Mouse (Mus musculus) kidney, postnatal 10 days (tissue): ENCODE measurements around the gene Kcnj12.
A peak's percentile ranks its signal among the peaks of the same experiment; 100 is the strongest.

ENCODE experiments used
- DNase-seq: peaks from one replicate; pipeline ENCODE4 v3.0.0; 2021; ENCODE audit warnings: mixed read lengths

The Kcnj12 gene

DNA sequence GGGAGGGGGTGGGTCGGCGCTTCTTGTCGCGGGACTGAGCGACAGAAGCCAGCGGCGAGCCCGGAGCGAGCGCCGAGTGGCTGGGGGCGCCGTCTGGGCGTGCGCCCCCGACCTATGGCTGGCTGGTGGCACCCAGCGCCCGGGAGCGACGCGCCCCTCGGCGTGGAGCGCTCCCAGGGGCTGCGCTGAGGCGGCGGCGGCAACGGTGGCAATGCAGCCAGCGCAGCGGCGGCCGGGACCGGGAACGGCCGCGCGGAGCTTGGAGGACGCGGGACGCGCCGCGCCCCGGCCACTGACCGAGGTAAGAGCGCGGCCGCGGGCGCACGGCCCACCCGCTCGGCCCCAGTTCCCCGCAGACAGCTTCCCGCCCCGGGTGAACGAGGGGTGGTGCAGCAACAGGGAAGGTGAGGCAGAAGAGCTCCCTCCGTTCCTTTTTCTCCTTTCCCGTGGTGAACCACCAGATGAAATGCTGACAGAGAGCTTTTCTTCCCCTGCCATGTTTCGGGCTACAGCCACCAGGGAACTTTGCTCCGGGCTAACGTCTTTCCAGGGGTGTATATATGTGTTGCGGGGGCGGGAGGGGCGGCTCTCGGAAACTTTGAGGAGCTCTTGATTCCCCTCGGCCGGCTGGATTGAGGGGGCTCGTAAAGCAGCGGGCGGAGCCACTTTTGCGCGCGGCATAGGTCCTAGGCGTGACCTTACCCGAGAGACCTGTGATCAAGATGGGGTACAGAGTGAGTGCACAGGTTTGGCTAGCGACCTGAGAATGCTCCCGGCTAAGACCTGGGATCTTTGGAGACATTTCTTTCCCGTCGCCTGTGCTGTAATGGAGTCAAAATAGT lies at the start of gene Kcnj12:
Gene Kcnj12, plus strand, starts transcription at position 15 of the 842 bp plus-strand sequence.
- peak; percentile 18 for DNase-seq

DNA sequence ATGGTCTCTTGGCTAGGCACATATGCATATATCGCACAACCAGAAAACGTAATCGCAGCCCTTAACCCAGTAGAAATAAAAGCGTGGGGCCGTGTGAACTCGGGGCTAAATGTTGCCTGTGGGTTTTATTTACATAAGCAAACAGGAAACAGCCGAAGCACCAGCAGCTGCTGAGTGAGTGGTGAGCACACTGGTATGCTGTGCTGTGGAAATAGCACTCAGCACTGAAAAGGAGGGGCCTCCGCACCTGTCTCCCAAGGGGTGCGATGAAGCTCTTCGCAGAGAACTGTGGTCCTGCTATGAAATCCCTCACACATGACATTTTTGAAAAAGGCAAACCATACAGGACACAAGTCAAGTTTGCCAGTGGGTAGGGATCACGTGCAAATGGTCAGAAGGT lies 47.3 kb upstream of the Kcnj12 start:
- DNase-seq = no peak

DNA sequence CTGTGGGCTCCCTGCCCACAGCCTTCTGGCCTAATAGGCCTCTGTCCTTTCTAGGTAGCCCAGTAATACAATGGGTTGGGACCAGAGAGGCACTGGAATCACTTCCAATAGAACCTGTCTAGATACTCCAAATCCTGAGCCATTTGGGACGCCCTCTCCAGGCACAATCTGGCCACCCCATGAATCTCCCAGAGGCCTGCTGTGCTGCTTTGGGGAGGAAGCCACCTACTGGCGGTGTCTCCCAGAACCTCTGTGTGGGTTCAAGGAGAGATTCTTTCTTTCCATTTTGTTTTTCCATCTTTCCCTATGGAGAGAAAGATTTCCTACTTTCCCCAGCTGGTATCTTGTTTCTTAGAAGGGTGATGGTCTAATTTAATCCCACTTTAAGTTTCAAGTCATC lies 46.1 kb upstream of the Kcnj12 start:
- no peak for DNase-seq

DNA sequence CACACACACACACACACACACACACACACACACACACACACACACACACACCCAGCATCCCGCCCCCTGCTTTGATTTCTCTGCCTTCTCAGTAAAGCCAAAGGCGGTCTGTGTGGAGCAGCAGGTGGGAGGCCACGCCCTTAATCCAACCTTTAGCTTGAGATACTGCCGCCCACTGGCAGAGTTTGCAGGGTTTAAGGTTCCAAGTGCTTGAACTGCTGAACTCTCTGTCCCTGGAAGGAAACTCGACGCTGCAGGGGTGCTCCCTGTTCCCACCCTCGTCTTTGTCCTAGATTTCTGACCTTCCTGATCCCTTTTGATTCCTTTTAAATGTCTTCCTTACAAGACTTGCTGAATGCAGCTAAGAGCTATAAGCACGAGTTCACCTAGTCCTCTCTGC lies 45.6 kb upstream of the Kcnj12 start:
- DNase-seq = peak; percentile 70

DNA sequence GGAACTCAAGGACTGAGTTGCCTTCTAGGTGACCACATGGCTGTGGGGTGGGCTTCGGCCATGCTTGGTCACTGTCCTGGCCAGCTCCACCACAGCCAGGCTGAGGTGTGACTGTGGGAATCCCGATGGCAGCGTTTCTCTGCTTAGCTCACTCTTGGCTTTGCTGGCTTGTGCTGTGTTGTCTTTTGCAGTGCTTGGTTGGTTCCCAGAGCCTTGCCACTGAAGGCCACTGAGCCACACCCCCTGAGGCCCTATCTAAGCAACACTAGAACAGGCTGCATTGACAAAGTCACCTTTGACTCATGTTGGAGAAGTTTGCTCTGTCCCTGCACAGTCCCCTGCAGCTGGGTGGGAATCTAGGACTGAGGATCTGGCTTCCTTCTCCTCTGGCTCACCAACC lies 45.2 kb upstream of the Kcnj12 start:
- DNase-seq = no peak

DNA sequence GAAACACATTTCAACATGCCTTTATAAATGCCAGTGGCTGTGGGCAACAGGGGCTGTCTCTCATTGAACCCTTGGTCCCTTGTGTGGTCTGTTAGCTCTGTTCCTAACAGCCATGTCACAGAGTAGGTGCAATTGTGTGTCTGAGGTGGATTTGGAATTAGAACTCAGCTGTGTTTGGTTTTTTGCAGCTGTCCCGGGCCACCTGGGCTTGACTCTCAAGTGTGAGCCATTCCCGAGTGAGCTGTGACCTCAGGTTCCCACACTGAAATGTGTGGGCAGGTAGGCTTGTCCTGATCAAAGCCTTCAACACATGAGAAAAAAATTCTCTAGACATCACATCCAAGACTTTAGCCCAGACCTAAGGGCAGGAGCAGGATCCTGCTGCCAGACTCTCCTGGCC lies 43.7 kb upstream of the Kcnj12 start:
- no peak for DNase-seq

DNA sequence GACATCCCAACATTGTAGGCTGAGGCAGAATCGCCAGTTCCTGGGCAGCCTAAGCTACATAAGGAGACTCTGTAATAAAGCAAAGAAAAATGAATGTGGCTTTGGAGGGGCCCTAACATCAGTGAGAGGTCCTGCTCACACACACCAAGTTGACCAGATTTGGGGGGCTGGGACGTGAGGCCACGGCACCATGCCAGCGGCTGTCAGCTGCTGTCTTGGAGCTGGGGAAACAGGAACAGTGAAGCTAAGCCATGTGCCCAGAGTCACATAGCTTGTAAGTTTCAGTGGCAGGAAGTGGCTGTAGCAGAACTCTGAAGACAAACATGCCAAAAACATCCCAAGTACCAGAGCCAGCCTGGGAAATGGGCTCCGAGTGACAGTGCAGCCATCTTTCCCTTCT lies 42.6 kb upstream of the Kcnj12 start:
- no peak for DNase-seq

DNA sequence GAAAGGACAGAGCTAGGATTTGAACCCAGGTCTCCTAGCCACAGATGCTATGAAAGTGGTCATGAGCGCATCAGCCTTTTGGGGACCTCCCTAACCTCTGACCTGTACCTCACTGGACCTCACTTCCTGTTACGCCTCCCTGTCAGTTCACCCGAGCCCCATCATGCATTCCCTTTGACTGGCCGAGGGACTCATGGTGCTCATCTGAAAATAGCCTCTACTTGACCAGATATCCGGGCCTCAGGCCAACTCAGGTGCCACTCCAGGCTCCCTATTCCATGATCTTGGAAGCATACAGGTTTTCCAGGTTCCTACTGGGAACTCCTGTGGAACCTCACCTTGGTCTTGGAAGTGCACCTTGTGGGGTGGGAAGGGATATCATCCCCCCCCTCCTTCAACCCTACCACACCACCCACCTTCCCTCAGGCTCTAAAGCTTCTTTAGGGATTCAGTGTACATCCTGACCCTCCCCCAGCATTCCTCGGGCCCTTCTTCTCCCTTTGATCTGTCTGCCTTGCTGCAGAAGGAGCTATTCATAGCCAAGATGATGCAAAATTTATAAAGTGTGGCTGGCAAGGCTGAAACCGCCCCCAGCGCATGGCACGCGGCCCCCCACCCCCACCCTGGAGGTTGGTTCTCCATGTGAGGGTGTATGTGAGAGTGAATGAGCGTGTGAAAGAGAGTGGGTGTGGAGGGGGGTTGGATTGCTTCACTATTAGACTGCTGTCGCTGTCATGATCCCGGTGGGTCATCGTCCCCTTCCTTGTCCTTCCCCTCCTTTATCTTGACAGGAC lies 40.5 kb upstream of the Kcnj12 start:
- DNase-seq = no peak

DNA sequence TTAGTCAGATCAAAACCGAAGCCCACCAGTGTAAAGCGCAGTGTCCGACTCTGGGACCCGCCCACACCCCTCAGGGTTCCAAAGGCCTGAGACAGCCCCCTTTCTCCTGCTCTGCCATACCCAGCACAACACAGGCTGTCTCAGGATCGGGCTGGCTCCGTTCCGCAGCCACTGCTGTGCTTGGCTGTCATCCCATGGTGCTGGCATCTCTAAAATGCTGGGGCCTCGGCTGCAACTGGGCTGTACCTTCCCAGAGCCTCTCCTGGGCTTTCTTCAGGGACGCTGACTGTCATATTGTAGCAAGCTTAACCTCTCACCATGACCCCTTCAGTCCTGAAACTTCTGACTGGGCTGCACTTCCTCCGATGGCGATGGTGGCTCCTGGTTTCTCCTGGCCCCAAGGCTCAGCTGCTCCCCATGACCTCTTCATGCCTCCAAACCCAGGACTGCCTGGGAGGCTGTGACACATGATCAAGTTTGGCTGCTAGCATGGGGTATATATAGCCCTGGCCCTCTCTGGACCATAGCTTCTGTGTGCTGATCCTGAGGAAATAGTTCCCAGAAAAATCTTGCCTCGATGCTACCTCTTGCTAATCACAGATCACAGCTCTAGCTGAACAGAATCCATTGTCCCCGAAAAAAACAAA lies 37.3 kb upstream of the Kcnj12 start:
- no peak for DNase-seq

DNA sequence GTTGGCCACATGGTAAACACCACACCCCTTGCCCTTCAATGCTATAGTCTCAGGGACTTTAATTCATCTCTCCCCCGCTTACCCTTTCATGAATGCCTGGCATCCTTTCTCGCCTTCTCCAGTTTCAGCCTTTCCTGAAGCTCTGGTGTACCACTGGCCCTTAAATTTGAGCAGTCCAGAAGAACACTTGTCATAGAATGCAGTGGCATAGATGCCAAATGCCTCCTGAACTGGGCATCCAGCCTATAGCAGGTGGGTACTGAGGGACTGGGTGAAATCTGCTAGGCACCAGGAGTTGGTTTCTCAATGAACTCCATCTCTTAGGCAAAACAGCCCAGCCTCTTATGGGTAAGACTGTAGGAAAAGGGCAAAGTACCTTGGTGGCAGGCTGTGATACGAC lies 31.9 kb upstream of the Kcnj12 start:
- no peak for DNase-seq

DNA sequence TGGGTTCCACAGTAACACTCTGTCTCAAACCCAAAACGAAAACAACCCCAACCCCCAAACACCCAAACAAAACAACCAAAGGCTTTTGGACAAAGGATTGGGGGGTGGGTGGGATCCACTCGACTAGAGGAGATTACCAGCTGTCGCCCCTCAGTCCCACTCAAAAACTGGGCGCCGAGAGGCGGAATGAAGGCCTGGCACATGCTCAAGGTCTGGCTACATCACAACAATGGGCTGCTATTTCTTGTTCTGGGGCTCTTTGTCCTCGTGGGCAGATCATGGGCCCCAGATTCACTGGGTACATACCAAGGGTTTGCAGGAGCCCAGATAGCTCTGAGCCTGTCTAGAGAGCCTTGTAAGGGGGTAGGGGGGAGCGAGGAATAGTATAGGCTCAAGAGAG lies 19.6 kb upstream of the Kcnj12 start:
- no peak for DNase-seq

DNA sequence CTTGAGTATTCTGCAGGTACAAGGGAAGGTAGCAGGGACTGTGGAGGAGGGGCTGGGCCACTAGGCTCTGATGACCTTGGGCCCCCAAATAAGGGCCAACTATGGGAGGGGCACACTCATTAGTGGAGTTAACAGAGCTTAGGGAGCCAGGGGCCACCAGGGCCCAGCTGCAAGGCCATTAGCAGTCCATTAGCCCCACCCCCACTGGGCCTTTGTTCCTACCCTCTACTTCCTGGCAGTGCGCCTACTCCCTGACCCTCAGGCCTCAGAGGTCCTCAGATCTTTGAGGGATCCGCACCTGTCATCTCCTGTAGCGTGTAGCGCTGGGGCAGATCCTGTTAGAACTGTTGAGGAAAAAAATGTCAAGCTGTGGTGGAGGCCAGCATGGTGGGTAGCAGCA lies 18.3 kb upstream of the Kcnj12 start:
- peak; percentile 18 for DNase-seq

DNA sequence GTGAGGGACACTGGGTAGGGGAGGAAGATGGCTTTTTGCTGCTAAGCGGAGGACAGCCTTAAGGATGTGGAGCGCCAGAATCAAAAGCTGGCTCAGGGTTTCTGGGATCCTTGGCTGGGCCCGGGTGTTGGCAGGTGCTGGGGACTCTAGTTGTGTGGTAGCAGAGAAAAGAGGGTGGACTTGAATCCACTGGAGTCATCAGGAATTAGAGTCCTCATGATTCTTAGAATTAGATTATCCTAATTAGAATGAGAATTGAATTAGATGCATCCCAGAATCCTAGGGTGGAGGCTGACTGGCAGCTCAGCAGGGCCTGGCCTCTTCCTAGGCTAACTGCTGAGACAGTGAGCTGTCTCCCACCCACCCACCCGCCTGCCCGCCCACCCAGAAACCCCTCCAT lies 17.6 kb upstream of the Kcnj12 start:
- no peak for DNase-seq

DNA sequence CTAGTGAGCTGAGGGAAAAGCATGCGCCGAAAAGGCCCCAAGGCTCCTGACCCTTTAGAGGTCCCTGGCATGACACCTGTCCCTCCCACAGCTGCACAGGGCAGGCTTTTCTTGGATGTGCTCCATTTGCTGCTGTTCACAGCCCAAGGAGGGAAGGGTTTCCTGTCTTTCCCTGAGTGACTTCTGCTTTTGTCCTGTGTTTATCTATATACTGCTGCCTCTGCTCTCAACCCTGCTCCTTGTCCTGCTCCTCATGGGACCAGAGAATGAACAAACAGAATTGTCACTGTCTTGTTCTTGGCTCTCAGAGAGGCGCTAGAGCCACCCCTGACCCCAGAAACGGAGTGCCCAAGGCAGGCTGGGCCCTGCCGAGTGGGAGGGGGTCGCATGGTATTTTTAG lies 17.0 kb upstream of the Kcnj12 start:
- DNase-seq = no peak

DNA sequence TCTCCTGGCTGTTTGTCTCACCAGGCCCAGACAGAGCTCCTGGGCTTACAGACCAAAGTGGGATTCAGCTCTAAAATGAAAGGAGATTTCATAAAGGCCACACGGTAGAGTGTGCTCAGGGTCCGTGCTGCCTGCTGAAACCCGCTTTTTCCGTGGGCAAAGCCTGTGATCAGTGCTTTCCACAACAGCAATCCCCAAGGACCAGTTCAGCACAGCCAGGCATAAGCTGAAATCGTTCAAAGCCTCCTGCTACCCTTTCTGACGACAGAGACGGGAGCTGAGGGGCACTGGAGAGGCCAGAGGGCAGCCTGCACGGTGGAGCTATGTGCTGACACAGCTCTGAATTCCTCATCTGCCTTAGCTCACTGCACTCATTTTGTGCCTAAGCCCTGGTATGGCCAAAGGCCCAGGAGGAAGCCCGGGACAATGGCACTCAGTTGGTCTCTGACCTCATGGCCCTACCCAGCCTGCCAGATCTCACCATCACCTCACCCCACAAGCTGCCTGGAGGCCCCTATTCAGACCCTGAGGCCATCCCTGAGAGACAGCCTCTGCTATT lies 10.5 kb upstream of the Kcnj12 start:
- peak; percentile 56 for DNase-seq

DNA sequence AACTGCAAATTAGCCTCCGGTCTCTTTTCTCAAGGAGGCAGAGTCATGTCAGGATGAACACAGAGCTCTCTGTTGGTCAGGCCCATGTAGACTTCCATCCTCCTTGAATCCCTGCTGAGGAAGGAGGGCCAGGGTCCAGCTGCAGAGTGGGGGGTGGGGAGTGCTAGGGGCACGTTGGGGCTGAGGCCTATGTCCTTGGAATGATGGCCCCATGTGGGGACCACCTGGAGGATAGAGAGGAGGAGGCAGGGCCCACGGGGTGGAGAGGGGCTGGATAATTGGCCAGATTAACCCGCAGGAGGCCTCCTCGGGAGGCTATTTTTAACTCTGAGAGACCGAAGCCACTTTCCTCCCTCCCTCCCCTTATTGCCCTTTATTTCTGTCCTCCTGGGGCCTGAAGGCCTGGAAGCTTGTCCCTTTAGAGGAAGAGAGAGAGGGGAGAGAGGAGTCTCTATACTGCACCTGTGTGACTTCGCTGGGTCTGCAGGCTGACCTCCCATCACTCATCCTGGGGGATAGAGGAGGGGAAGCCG lies 5.4 kb upstream of the Kcnj12 start:
- DNase-seq = no peak

DNA sequence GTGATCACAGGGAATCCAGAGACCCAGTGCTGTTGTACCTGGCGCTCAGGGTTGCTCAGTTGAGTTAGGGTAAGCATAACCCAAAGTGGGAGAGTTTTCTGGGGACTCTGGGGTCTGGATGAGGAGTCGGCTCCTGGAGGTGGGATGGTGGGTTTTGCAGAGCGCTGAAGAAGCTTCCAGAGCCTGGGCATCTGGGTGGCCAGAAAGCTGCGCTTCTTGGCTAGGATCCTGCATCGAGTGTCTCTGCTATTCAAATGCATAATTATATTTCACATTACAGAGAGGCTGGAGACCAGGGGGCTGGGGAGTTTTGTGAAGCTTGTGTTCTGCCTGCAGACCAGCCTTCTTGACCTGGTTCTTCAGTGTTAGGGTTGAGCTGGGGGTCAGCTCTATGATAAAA lies 1.2 kb upstream of the Kcnj12 start:
- DNase-seq = no peak

DNA sequence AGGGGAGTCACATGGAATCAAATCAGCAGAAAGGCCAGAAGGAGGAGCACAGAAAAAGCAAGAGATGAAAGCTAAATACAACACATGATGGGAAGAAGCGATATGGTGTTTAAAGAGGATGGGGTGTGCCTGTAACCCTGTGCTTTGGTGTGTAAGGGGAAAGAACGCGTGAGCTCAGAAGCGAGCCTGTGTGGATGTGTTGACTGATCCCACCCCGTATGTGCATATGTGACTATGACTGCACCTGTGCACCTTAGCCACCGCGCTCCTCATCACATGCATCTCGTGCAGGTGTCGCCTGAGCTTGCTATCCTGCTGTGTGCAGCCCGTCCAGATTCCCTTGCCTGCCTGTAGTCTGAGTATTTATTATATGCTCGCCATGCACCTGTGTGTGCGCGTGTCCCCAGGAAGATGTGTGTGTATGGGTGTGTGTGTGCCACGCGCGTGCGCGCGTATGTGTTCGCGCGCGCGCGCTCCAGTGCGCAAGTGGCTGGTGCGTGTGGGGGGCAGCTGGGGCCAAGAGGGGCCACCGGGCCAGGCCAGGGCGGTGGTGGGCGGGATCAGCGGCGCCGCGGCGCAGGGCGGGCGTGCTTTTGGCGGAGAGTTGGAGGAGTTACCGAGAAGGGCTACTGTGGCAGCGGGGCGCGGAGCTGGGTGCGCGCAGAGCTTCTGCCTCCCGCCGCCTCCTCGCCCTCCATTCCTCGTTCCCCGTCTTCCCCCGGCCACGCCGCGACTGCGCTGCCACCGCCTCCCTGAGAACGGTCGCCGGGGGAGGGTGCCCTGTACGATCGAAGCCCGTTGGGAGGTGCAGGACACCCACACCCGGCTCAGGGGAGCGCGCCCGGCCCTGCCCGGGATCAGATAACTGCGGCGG lies 451 bp upstream of the Kcnj12 start:
- peak; percentile 17 for DNase-seq

DNA sequence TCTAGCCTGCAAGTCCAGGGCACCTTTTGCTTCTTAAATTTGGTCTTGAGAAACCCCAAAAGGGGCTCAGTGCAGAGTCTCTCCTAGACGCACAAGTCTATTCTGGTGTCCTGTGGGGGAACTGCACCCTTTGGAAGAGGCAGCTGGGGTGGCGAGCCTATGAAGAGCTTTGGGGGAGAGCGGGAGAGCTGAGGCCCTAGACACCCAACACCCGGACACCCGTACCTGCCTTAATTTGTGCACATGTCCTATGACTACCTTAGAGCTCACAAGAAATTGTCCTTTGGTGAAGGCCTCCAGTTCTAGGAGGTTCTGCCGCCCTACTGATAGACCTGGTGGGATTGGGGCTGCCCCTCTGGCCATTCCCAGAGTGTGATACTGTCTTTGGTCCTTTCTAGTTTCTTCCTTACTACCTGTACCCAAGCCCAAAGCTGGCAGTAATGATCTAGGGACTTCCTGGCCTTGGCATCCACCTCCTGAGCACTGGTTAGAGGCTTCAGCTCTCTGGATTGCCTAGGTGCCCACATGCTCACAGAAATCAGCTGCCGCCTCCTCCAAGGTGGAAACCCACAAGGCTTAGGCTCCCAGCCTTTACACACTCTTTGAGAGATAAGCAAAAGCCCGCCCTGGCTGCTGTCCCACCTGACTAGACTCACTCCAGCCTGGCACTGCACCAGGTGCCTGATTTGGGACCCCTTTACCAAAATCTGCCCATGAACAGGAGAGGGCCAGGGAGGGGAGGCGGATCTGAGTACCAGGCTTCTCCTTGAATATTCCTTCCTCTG lies 1.2 kb downstream of the Kcnj12 start:
- no peak for DNase-seq

DNA sequence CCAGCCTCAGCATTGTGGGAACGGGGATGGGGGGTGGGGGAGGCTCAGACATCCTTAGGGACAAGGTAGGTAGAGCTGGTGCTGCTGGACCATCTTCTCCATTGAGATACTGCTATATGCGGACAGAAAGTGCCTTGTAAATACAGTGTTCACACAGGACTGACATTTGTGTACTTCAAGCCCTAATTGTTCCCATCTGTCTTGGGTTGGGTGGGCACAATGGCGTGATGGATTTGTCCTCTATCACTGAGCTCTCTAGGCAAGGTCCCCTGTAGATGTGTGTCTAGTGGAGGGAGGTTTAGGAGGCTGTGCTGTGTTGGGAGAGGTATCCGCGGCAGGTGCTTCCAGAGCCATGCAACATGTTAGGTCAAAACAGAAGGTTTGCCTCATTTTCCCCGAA lies 2.0 kb downstream of the Kcnj12 start:
- DNase-seq = no peak

DNA sequence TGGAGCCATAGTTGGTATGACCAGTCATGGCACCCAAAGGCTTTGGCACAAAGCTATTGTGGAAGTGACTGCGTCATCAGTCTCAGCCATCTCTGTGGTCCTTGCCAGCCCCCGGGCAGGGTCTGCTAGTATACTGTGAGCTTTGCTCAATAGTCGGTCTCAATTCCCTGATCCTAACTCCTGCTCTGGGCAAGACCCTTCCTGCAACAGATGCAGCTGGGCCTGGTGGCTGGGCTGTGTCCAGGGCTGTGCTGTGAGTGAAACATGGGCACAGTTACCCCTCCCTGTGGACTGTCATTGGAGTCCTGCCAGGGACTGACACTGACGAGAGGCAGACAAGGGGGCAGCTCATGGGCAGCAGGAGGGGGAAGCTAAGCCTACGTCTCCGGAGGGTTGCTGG lies 2.6 kb downstream of the Kcnj12 start:
- no peak for DNase-seq
